Mouse (Mus musculus) left cerebral cortex, postnatal 10 days (tissue): ENCODE results near the gene Olfr137. TPM values are rescaled to one million over a fixed set of nuclear protein-coding genes. Genes with fewer than 3 reads are reported as not detected.

Experiments used
- DNase-seq, 2 experiments: peaks; one replicate each; pipeline ENCODE4 v3.0.0; 2021 to 2022; ENCODE audit warnings: low spot score in 2 of 2, mixed read lengths in 1 of 2; ENCODE audit errors: extremely low spot score in 1 of 2
- intact Hi-C: fragments of 180-260 bp; cut with DNase I; formaldehyde crosslinking; loops from one replicate; pipeline ENCODE4 v1.15.1; 2025
- total RNA-seq, 2 experiments: library from RNA; stranded (reverse); gene quantifications; 2 replicates each; pipeline ENCODE4 v1.2.3; 2021

Gene Olfr137
- total RNA-seq: not detected

GRCm38 (mm10) chr17:38307470-38307869, at the start of gene Olfr137:
Gene Olfr137 (minus strand): TSS chr17:38307570.
- intact Hi-C loops: no loop called here

DNA sequence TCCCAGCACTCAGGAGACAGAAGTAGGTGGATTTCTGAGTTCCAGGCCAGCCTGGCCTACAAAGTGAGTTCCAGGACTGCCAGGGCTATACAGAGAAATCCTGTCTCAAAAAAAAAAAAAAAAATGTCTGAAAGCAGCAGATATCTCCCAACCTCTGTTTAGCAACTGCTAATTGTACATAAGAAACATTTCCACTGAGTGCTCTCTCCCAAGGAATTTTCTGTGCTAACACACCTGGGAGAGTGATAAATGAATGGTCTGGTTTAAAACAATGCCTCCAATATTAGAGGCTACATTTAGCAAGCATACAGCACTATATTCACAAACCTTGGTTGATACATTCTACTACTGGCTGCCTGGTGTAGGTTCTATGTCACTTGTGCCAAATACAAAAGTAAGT, 22.2 kb upstream of the Olfr137 start, which contains the start of gene Olfr136:
Gene Olfr136 (plus strand): TSS at position 301 of the 400 bp plus-strand sequence.
- DNase-seq: no peak
- intact Hi-C loops: no loop called here

More at GRCm38 (mm10) chr17:38307470-38307869, at the start of gene Olfr137:
- no peak for DNase-seq

DNA sequence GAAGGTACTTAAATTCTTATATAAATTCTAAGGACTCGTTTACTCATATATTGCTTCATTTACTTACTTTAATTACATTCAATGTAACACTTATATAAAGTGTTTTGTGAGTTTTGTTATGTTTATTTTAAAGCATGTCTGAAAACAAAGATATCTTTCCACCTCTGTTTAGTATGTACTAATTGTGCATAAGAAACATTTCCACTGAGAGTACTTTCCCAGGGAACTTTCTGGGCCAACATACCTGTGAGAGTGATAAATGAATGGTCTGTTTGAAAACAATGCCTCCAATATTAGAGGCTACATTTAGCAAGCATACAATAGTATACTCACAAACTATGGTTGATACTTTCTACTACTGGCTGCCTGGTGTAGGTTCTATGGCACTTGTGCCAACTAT, 46.6 kb downstream of the Olfr137 start, which contains the start of gene Olfr138:
Gene Olfr138 (plus strand): TSS at position 301 of the 400 bp plus-strand sequence.
- intact Hi-C loops: no loop called here
- no peak for DNase-seq

Other genes starting within 250 kb of the Olfr137 start
- not detected for gene Olfr129, start 247.5 kb downstream of the Olfr137 start, total RNA-seq
- gene Olfr130, start 243.6 kb downstream of the Olfr137 start, total RNA-seq: not detected
- gene Olfr131, start 218.9 kb downstream of the Olfr137 start, total RNA-seq: not detected
- not detected for gene Olfr132, start 173.0 kb downstream of the Olfr137 start, total RNA-seq
- not detected for gene Olfr133, start 162.3 kb downstream of the Olfr137 start, total RNA-seq
- not detected for gene Olfr134, start 136.2 kb downstream of the Olfr137 start, total RNA-seq
- gene Olfr135, start 103.2 kb downstream of the Olfr137 start, total RNA-seq: not detected
- gene Olfr138, start 46.5 kb downstream of the Olfr137 start, total RNA-seq: not detected
- gene Olfr136, start 22.3 kb upstream of the Olfr137 start, total RNA-seq: not detected
- not detected for gene Esp36, start 112.6 kb upstream of the Olfr137 start, total RNA-seq
- not detected for gene Esp34, start 246.6 kb upstream of the Olfr137 start, total RNA-seq